Mouse (Mus musculus) thymus, adult 18-20 months (tissue): ENCODE results near the gene Atpaf1.

Experiments
- DNase-seq, 2 experiments: peaks; one replicate each; pipeline ENCODE4 v3.0.0; 2022; ENCODE audit warnings: mixed read lengths in 2 of 2

Atpaf1 gene

DNA sequence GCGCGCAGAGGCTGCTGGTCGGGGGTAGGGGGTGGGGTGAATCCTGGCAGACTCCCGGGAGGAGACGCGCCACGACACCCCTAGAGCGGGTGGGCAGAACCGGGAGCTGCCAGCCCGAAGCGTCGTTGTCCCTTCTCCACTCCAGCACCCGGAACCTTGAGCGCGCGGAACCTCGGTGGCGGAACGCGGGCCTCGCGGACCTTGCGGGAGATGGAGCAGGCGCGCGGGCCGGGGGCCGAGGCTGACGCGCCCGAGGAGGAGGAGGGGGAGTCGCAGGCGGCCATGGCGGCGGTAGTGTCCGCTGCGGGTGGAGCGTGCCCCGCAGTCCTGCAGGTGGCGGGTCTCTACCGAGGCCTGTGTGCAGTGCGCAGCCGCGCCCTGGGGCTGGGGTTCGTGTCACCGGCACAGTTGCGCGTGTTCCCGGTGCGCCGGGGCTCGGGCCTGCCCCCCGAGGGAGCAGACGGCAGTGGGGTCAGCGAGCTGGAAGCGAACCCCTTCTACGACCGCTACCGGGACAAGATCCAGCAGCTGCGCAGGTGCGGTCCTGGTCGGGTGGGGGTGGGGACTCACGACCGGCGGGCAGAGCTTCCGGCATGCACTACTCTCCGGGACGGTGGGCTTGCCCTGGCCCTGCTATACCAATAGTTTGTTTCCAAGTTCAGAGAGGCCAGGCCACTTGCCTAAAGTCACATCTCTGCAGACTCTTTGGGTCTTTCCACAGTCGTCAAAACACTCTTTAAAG is at the start of gene Atpaf1:
TSS of gene Atpaf1 (plus strand) at position 44 of the 742 bp plus-strand sequence.
- DNase-seq = peak; percentile 56 to 61

DNA sequence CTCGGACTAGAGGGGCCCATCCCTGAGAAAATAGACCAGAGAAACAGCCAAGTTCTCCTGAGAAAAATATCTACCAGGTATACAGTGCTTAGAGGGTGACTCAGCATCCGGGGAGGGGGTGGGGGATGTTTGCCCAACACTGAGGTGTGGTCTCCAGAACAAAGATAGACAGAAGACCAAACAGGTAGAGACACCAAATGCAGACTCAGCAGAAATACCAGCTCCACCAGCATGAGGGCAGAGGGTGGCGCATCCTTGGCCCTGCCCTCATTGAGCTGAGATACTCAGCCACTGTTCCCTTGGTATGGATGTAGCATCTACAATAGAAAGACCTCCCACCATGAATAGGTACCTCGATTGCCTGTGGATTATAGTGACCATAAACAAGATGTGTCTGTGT is 49.7 kb upstream of the Atpaf1 start:
- no peak for DNase-seq

DNA sequence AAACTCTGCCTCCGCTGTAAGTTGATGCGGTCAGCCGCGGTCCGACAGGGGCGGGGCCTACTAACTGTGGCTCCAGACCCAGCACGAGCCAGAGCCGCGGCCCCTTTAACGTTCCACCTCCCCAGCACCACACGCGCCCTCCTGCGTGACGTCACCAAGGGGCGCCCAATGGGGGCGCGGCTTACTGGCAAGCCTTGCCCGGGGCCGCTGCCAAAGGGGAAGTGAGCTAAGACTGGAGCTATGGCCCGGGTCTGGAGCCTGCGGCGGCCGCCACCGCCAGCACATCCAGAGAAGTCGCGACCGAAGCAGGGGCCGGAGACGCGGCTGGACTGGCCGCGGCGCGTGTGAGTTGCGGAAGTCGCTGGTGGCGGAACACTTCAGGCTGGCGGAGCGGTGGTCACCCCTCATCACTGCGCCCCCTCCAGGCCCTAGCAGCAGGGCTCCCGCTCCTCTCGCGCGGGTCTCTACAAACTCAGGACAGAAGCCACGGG is 47.0 kb upstream of the Atpaf1 start, which contains the start of gene Efcab14:
TSS of gene Efcab14 (plus strand) at position 194 of the 491 bp plus-strand sequence.
- DNase-seq = peak; percentile 91 to 92

DNA sequence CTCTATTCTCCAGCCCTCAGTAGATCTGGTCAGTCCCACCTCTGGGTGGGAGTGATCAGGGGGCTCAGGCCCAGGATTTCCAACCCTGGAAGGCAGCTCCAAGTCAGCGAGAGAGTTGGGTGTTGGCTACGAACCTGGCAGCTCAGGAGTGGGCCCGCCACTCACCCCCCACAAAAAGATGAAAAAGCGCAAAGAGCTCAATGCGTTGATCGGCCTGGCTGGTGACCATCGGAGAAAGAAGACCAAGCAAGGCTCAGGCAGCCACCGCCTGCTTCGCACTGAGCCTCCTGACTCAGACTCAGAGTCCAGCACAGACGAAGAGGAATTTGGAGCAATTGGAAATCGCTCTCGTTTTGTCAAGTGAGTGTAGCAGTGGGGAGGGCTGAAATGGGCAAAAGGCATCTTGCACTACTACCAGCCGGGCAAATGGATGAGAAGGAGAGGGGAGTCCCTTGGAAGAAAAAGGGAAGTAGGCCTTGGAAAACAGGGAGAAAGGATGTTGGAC is 46.1 kb upstream of the Atpaf1 start:
- peak in 1 of 2 experiments; percentile 8 for DNase-seq

DNA sequence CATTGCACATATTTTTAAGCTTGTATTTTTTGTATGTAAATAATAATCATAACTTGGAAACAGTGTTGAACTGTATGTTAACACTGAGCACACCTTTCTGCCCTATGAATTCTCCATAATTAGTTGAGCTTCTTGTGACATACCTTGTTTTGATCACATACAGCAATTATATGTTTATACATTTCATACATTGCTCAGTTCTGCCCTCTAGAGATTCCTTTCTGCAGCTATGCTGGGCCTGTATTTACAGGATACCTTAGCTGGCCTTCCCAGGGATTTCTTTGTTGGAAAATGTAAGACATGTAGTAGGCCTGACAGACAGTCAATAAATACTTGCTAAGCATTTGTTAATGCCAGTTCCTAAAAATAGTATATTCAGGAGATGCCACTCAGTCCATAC is 42.0 kb upstream of the Atpaf1 start:
- no peak for DNase-seq

DNA sequence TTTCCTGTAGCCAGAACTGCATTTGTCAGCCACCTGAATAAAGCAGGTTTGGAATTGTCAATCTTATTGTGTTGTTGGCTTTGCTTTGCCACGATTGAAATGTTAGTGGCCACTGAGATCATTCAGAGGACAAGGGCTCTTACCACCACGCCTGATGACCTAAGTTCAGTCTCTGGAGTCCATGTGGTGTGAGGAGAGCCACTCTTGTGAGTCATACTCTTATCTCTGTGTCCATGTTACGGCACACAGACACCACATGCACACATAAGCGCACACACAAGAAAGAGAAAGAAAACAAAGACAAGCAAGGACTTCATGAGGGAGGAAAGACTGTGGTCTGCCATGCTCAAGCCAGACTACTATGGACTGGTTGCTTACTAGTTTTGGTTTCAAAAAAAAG is 41.5 kb upstream of the Atpaf1 start:
- DNase-seq = no peak

DNA sequence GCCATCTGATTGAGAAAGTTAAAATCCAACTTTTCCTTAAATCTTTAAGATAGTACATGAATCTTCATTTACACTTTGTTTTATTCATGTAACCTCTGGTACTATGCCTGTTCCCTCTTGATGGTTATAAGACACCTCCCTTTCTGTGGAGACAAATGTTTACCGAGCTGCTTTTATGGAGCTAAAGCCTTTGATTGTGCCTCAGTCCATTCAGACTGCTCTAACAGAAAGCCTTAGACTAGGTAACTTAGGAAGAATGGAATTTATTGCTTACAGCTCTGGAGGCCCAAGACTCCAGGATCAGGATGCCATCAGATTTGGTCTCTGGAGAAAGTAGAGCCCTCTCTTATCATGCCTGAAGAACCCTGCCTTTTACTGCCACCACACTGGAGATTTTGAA is 36.4 kb upstream of the Atpaf1 start:
- DNase-seq = no peak

DNA sequence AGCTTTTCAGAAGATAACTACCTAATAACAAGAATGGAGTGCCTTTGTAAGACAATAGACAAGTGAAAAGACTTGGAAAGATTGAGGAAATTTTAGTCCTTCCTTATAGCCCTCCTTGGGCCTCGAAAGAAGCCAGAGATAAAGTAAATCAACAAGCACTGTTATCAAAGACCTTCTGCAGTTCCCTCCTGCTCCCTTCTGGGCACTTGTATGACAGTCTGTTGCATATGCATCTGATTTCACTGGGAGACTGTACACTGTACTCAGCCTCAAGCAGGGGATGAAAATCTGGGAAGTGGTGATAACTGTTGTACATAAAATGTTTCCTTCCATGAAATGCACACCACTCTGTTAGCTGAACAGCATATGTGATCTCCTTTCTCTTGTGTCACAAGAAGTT is 35.3 kb upstream of the Atpaf1 start:
- no peak for DNase-seq

DNA sequence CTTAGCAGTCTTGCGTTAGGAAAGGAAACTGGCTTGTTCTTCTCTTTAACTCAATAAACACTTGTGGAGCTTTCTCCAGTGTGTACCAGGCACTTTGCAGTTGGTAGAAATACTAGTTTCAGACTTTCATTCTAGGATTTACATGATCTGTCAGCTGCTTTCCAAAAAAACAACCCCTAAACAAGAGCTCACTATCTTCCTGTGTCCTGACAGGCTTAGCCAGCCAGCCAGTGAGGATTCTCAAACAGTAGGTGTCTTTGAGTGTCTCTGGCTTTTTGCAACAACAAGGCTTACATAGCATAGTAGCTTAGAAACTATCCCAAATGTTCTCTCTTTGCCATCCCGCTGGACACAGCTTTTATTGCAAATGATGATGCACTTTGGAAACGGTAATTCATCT is 30.5 kb upstream of the Atpaf1 start:
- DNase-seq = no peak

DNA sequence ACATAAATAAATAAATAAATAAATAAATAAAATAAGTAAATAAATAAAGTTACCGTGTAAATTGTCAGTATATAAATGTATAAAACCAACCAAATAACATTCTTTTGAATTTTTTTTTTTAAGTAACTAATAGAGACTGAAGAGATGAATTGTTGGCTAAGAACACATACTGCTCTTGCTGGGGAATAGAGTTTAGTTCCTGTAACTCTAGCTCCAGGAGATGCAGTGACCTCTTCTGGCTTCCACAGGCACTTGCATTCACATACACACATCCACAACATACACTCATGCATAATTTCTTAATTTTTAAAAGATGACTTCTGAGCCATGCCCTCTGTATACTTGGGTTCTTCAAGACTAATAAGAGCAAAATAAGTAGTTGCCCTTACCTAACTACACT is 29.8 kb upstream of the Atpaf1 start:
- DNase-seq = no peak

DNA sequence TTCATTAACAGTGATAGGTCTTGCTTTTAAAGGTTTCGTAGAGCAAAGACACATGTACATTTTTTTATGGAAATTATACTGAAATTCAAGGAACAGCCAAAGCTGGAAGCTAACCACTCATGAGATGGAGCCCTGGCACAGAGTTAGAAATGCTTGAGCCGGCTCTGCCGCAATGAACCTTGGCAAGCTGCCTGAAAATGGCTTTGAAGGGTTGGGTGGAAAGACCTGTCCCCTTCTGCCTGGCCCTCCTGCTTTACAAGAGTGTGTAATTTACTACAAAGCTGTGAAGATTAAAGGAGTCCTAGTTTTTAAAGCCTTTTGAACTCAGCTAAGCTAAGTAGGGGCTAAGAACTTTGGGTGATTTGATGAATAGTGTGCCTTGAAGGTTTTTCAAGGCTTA is 23.4 kb upstream of the Atpaf1 start:
- DNase-seq = no peak

DNA sequence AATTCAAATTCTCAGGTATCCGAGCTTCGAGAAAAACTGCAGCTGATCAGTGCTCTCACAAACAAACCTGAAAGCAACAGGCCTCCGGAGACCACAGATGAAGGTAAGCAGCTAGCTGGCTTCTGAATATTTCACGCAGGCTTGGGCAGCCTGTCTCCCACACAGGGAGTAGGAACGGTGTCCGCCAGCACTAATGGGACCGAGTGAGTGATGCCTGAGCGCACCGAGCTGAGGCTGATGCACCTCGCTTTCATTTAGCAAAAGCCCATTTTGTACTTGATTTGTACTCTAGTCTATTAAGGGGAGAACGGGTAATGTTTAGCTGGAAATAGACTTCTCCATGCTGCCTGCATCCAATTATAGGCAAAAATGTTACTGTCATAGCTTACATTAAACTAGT is 20.0 kb upstream of the Atpaf1 start:
- DNase-seq = no peak

DNA sequence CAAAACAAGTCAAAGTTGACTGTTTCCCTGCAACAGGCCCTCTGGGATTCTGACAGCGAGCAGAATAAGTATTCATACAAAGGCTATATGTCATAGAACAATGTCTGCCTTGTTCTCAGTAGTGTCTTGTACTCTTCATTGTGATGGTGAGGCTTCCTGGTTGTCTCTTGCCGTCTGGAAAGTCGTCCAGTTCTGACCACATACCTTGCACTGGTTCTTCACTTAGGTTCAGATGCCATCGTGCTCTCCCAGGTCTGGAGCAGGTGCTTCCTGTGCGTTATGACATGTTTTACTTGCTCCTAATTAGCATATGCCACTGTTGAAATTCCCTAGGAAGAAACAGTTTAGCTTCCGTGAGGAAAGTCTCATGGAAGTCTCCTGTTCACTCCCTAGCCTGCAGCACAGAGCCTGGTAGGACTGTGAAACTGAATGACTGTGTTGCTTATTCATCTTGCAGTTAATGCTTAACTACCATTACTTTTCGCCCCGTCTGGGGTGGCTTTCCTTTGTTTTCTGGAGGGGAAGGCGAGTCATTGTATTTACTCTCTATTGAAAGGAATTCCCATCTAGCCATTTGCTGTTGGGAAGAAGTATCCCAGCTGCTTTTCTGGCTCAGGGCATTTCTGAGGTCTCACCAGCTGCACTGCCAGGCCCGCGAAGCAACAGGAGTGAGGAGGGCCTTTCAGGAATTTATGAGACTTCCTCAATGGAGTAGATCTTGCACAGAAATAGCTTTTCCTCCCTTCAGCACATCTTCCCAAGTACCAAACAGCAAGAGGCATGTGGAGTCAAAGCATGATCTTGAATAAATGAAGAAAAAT is 16.8 kb upstream of the Atpaf1 start:
- no peak for DNase-seq

DNA sequence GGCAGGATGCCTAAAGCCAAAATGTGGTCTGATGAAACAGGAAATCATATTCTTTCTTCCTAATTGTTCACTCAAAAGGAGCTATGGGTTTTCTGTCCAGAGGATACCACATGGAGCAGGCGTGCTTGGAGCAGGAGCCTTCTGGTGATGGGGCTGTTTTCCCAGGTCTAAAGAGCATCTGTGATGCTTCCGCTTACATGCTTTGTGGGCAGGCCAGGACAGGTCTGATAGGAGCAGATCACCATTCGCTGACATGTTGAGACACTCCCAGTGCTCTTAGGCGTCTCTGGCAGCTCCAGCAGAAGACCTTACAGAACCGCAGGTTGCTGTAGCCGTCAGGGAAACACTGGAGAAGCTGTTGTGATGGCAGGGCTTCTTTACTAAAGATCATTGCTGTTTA is 9.6 kb upstream of the Atpaf1 start:
- no peak for DNase-seq

DNA sequence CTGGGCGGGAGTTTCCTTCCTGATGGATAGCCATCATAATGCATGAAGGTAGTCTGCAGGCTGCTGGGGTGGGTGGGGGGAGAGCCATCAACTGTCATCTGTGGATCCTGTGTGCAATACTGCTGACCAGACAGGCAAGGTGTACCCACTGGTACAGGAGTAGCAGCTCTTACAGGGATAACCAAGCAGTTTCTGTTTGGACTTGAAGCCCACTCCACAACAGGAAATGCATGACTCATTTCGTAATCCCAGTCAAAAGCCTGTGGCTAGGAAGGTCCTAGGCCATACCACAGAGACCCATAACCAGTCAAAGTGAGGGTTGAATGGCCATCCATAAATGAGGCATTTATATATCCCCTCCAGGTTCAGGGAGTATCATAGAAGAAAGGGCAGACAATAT is 7.0 kb upstream of the Atpaf1 start:
- no peak for DNase-seq

DNA sequence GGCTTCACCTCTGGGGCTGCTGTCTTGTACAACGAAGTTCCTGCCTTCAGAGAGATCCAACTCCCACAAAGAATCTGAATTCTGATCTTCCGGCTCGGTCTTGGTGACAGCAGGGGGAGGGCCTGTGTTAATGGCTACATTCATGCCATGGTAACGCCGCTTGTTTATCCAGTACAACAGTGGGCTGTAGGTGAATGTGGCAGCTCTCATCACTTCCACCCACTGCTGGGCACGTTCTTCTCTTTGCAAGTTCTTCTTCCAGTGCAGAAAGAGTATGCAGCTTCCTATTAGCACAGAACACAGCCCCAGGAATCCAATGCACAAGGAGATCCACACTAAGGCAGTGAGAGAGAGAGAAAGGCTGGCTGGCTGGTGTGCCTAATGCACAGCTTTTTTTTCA is 4.3 kb upstream of the Atpaf1 start:
- no peak for DNase-seq

DNA sequence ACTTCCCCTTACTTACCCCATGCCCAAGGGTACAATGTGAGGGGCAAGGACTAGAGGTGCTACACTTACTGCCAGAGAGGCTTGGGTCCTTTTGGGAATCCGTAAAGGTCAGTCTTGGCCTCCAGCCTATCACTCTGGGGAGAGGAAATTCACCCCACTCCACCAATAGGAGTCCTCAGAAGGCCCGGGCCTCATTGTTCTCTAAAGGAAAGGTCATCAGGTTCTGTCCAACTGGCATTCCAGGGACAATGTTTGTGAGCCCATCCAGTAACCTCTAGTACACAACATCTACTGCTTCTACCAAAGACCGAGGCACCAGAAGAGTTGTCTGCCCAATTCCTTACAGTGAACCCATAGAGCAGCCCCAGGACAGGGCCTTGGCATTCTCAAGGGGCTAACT is 3.7 kb upstream of the Atpaf1 start, which contains the start of gene Tex38:
TSS of gene Tex38 (minus strand) at position 101 of the 400 bp plus-strand sequence.
- no peak for DNase-seq

DNA sequence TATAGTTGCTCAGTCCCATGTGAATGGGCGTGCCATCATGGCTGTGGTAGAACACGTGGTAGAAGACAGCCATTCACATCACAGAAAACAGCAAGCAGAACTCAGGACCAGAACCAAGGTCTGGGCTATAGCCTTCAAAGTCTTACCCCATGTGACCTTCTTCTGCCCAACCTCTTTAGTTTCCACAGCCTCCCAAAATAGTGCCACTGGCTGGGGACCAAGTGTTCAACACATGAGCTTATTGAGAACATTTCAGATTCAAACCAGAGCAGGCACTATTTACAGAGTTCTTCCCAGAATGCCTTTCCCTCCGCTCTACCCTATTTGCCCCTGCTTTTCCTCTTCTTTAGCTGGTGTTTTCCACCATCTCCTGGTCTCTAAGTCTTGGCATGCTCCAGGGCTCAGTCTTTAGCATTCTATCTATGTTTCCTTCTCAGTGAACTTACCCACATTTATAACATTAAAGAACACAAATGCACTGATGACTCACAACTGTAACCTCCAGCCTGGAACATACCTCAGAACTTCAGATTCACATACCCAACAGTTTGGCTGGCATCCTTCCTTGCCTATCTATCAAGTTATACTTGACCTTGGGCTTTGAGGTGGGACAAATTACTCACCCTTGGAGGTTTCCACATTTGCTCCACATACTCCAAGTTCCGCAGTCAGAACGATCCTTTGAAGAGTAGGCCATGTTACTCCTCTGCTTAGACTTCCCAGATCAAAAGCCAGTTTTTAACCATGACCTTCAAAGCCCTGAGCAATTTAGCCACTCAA is 2.4 kb upstream of the Atpaf1 start:
- no peak for DNase-seq

DNA sequence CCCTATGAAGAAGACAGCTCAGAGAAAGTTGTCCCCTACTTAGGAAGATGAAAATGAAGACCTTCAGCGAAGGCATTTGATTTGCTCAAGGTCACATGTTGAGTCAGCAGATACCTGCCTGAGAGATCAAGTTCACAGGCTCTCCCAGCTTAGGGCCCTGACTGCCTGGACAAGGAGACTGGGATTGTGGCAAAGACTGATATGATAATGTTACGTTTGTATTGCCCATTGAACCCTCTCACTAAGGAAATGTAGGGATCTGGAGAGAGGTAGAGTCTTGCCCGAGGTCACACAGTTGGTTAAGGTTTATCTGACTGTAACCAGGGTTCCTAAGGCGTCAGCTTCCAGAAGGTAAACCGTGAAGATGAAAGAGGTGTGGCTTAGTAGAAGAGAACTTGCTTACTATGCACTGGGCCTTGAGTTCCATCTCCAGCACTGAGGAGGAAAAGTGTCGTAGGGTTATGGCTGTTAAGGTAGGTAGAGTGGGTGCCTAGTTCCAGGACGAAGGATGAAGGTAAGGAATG is 961 bp downstream of the Atpaf1 start:
- DNase-seq = no peak

DNA sequence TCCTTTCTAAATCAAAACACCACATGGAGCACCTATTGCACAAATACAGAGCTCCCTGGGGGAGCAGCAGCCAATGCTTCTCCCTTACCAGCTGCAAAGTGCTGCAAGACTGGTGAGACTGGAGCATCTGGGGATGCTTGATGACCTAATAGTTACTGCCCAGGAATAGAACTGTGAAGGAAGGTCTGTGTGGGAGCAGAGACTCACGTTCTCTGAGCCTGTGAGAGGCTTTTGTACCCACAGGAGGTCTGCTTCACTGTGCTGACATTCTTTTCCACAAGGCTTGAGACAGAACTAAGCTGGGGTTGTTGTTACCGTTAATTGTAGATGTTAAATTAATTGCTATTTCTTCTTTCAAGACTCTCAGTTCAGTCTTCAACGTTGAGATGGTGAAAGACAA is 6.3 kb downstream of the Atpaf1 start:
- DNase-seq = no peak

DNA sequence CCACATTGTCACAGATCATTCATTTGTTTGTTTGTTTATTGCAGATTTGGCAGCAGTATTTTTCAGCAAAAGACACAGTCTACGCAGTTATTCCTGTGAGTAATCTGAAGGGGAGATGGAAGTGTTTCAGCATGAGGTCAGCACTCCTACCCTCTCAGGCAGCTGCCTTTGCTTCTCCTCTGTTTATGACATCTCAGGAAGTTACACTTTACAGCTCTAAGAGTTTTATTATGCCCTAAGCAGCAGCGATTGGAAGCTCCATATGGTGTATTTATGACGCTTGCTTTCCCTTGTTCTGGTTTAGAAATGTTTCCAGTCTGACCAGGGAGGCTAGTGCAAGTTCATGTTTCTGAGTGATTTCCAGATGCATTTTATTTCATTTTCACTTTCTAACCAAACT is 10.7 kb downstream of the Atpaf1 start:
- DNase-seq = no peak

DNA sequence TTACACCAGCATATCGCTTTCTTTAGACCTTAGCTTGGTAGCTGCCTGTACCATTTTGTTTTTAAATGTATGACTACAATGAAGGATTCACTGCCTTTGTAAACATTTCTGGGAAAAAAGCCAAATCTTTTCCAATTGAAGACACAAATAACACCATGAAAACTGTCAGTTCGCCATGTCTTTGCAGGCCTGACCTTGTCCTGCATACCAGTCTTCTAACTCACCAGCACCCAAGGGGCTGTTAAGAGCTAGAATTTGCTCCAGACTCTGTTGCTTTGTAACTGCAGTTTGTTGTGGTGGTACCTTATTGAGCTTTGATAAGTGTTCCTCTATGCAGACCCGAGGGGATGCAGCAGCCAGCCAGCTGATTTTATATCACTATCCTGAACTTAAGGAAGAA is 15.4 kb downstream of the Atpaf1 start:
- DNase-seq = no peak

DNA sequence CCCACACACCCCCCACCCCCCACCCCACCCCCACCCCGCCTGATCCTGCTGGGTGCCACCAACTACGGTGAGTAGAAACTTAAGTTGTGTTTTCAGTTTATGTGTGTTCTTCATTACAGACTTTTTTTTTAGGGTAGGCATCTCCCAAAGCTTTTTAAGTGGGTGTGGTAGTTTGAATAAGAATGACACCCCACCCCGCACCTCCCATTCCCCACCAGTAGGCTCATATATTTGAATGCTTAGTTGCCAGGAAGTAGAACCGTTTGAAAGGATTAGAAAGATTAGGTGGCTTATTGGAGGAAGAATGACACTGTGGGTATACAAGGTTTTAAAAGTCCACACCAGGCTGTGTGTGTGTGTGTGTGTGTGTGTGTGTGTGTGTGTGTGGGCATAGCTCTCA is 27.7 kb downstream of the Atpaf1 start:
- no peak for DNase-seq
